Mouse (Mus musculus): ENCODE results near the gene Bmpr1b.

- TF ChIP-seq CTCF (conservative IDR thresholded peaks at IDR 0.05 in 1 of 2, IDR thresholded peaks at IDR 0.05 in 1 of 2; ENCODE audit: low read depth in 2 of 2, low read length in 2 of 2) (no peak), POLR2A (IDR thresholded peaks at IDR 0.05; ENCODE audit: low read depth, low read length) (no peak), POLR2AphosphoS2 (IDR thresholded peaks at IDR 0.05; ENCODE audit: low read depth, low read length) (no peak), MAFK (IDR thresholded peaks at IDR 0.05; ENCODE audit: insufficient replicate concordance, low read length) (no peak), PAX5 (IDR thresholded peaks at IDR 0.05; ENCODE audit: low read length) (no peak), GABPA (IDR thresholded peaks at IDR 0.05; ENCODE audit: insufficient replicate concordance, low read depth, low read length) (no peak), HCFC1 (IDR thresholded peaks at IDR 0.05; ENCODE audit: low read depth, low read length) (no peak), SIN3A (IDR thresholded peaks at IDR 0.05; ENCODE audit: low read length) (no peak)
Observed at GRCm38 (mm10) chr3:141948096-141948495, 221.1 kb downstream of the Bmpr1b start.

Measured in CH12.LX (cell line).